Mouse (Mus musculus) CH12.LX (cell line): ENCODE measurements around the gene Dscaml1. TPM values are rescaled to one million over a fixed set of nuclear protein-coding genes. Genes with fewer than 3 reads are reported as not detected.

ENCODE experiments used
- DNase-seq: peaks from one replicate; pipeline ENCODE4 v3.0.0-alpha.2; 2013; ENCODE audit errors: extremely low read depth
- H3K27ac ChIP-seq: 2 replicates; pipeline ENCODE4 v1.5.1; 2012; ENCODE audit warnings: low read depth, mild to moderate bottlenecking, control low read depth, moderate library complexity; ENCODE audit not compliant: insufficient read depth
- H3K27me3 ChIP-seq: replicated peaks from 2 replicates; pipeline ENCODE3; 2012; ENCODE audit warnings: inconsistent platforms
- H3K36me3 ChIP-seq, 2 experiments: replicated peaks in 1 of 2; 2 replicates each; pipeline versions ENCODE3 to v1.6.1; 2012; ENCODE audit warnings: inconsistent platforms in 1 of 2, low read length in 1 of 2, mild to moderate bottlenecking in 1 of 2, mixed read lengths in 1 of 2, moderate library complexity in 1 of 2; ENCODE audit not compliant: control insufficient read depth in 1 of 2, insufficient read depth in 1 of 2
- H3K4me1 ChIP-seq, 2 experiments: 2 replicates each; pipeline ENCODE4 v1.6.1; 2012; ENCODE audit warnings: inconsistent platforms in 1 of 2, moderate library complexity in 1 of 2; ENCODE audit not compliant: insufficient read depth in 2 of 2, control insufficient read depth in 1 of 2
- H3K4me2 ChIP-seq: 2 replicates; pipeline ENCODE4 v1.6.1; 2012; ENCODE audit warnings: low read depth, mild to moderate bottlenecking, control low read depth; ENCODE audit not compliant: poor library complexity, insufficient read depth, severe bottlenecking
- H3K4me3 ChIP-seq, 3 experiments: fragments of 150-350 bp in 1 of 3; sonication (generic) in 1 of 3; replicated peaks in 1 of 3; 2 replicates each; pipeline versions ENCODE3 to v1.5.1; 2011 to 2012; ENCODE audit warnings: low read depth in 2 of 3, low read length in 2 of 3, mild to moderate bottlenecking in 2 of 3, moderate library complexity in 2 of 3, control low read depth in 1 of 3, improper control_type of control experiment in 1 of 3, inconsistent platforms in 1 of 3, mixed read lengths in 1 of 3; ENCODE audit not compliant: poor library complexity in 1 of 3
- H3K79me2 ChIP-seq: replicated peaks from 2 replicates; pipeline ENCODE4 v1.6.1; 2012; ENCODE audit warnings: mild to moderate bottlenecking, moderate library complexity; ENCODE audit not compliant: control insufficient read depth, poor library complexity, insufficient read depth, severe bottlenecking; ENCODE audit errors: extremely low read depth
- H3K9ac ChIP-seq: 2 replicates; pipeline ENCODE4 v1.6.1; 2012; ENCODE audit warnings: low read depth, mild to moderate bottlenecking, control low read depth, moderate library complexity; ENCODE audit not compliant: insufficient read depth
- H3K9me3 ChIP-seq: replicated peaks from 2 replicates; pipeline ENCODE3; 2012; ENCODE audit warnings: low read length, inconsistent platforms, mixed read lengths
- CHD1 ChIP-seq: IDR thresholded peaks from 2 replicates; pipeline ENCODE4 v1.6.1; 2012; ENCODE audit warnings: low read depth, low read length, improper control_type of control experiment, inconsistent platforms
- CTCF ChIP-seq, 2 experiments: IDR thresholded peaks in 1 of 2; conservative IDR thresholded peaks in 1 of 2; 2 replicates each; pipeline ENCODE4 v1.5.1; 2011 to 2012; ENCODE audit warnings: low read depth in 2 of 2, low read length in 2 of 2, improper control_type of control experiment in 1 of 2, inconsistent platforms in 1 of 2, mild to moderate bottlenecking in 1 of 2, moderate library complexity in 1 of 2
- E2F4 ChIP-seq: IDR thresholded peaks from 2 replicates; pipeline ENCODE4 v1.6.1; 2011; ENCODE audit warnings: low read depth, low read length, improper control_type of control experiment; ENCODE audit not compliant: insufficient replicate concordance
- ELF1 ChIP-seq: IDR thresholded peaks from 2 replicates; pipeline ENCODE4 v1.6.1; 2014; ENCODE audit warnings: low read depth, mild to moderate bottlenecking, inconsistent platforms, low read length, improper control_type of control experiment
- ETS1 ChIP-seq: conservative IDR thresholded peaks from 2 replicates; pipeline ENCODE4 v1.6.1; 2012; ENCODE audit warnings: low read depth, mild to moderate bottlenecking, inconsistent platforms, low read length, improper control_type of control experiment, moderate library complexity
- GABPA ChIP-seq: IDR thresholded peaks from 2 replicates; pipeline ENCODE4 v1.6.1; 2012; ENCODE audit warnings: low read depth, low read length, improper control_type of control experiment, inconsistent platforms; ENCODE audit not compliant: insufficient replicate concordance
- HCFC1 ChIP-seq: IDR thresholded peaks from 2 replicates; pipeline ENCODE4 v1.6.1; 2012; ENCODE audit warnings: low read depth, mild to moderate bottlenecking, inconsistent platforms, low read length, improper control_type of control experiment
- IRF4 ChIP-seq: IDR thresholded peaks from 2 replicates; pipeline ENCODE4 v1.6.1; 2014; ENCODE audit warnings: low read depth, mild to moderate bottlenecking, inconsistent platforms, low read length, improper control_type of control experiment
- JUN ChIP-seq: IDR thresholded peaks from 2 replicates; pipeline ENCODE4 v1.6.1; 2011; ENCODE audit warnings: low read depth, mild to moderate bottlenecking, low read length, improper control_type of control experiment, moderate library complexity; ENCODE audit not compliant: insufficient read depth
- JUND ChIP-seq: conservative IDR thresholded peaks from 2 replicates; pipeline ENCODE4 v1.6.1; 2011; ENCODE audit warnings: low read depth, low read length, improper control_type of control experiment
- KAT2A ChIP-seq: IDR thresholded peaks from 2 replicates; pipeline ENCODE4 v1.6.1; 2012; ENCODE audit warnings: low read length, improper control_type of control experiment, inconsistent platforms; ENCODE audit not compliant: insufficient replicate concordance
- MAFK ChIP-seq: IDR thresholded peaks from 2 replicates; pipeline ENCODE4 v1.6.1; 2011; ENCODE audit warnings: low read length, improper control_type of control experiment; ENCODE audit not compliant: insufficient replicate concordance
- MAZ ChIP-seq: IDR thresholded peaks from 2 replicates; pipeline ENCODE4 v1.6.1; 2012; ENCODE audit warnings: low read depth, mild to moderate bottlenecking, inconsistent platforms, low read length, improper control_type of control experiment, moderate library complexity
- NELFE ChIP-seq: IDR thresholded peaks from 2 replicates; pipeline ENCODE4 v1.6.1; 2011; ENCODE audit warnings: low read depth, low read length, improper control_type of control experiment
- PAX5 ChIP-seq: IDR thresholded peaks from 2 replicates; pipeline ENCODE4 v1.6.1; 2012; ENCODE audit warnings: low read length, inconsistent platforms, mixed read lengths
- POLR2A ChIP-seq: IDR thresholded peaks from 2 replicates; pipeline ENCODE4 v1.6.1; 2011; ENCODE audit warnings: low read depth, mild to moderate bottlenecking, improper control_type of control experiment, low read length
- POLR2AphosphoS2 ChIP-seq: IDR thresholded peaks from 2 replicates; pipeline ENCODE4 v1.6.1; 2011; ENCODE audit warnings: low read depth, low read length, improper control_type of control experiment
- RCOR1 ChIP-seq: conservative IDR thresholded peaks from 2 replicates; pipeline ENCODE4 v1.6.1; 2012; ENCODE audit warnings: low read depth, mild to moderate bottlenecking, inconsistent platforms, low read length, improper control_type of control experiment
- SIN3A ChIP-seq: IDR thresholded peaks from 2 replicates; pipeline ENCODE4 v1.6.1; 2012; ENCODE audit warnings: low read length, improper control_type of control experiment, inconsistent platforms
- UBTF ChIP-seq: IDR thresholded peaks from 2 replicates; pipeline ENCODE4 v1.6.1; 2012; ENCODE audit warnings: low read depth, mild to moderate bottlenecking, inconsistent platforms, low read length, improper control_type of control experiment, moderate library complexity
- ZC3H11A ChIP-seq: IDR thresholded peaks from 2 replicates; pipeline ENCODE4 v1.6.1; 2012; ENCODE audit warnings: low read depth, mild to moderate bottlenecking, inconsistent platforms, low read length, improper control_type of control experiment
- ZNF384 ChIP-seq: IDR thresholded peaks from 2 replicates; pipeline ENCODE4 v1.6.1; 2012; ENCODE audit warnings: low read depth, low read length, improper control_type of control experiment, inconsistent platforms
- dilution Hi-C: fragments of 300-500 bp; cut with MboI; formaldehyde crosslinking; loops from 2 replicates; pipeline ENCODE4 v1.14.3; 2020; ENCODE audit warnings: low sequenced_read_pairs; ENCODE audit not compliant: extremely low pct_unique_long_range_greater_than_20kb, extremely low pct_ligation_motif_present
- in situ Hi-C: fragments of 300-500 bp; cut with MboI; formaldehyde crosslinking; loops from 3 replicates; pipeline ENCODE4 v1.14.3; 2019; ENCODE audit warnings: low sequenced_read_pairs, low pct_ligation_motif_present, low pct_unique_long_range_greater_than_20kb, mixed read lengths
- polyA plus RNA-seq: library from polyadenylated mRNA; unstranded; fragments of >175 nt; gene quantifications from 2 replicates; pipeline ENCODE4 v1.2.1, GENCODE M21; 2012; ENCODE audit warnings: low read depth; ENCODE audit not compliant: insufficient read length
- total RNA-seq, 2 experiments: library from RNA; depleted of rRNA; stranded (reverse); fragments of 300-350 nt in 1 of 2; fragments of >200 nt in 1 of 2; gene quantifications; 2 replicates each; pipeline ENCODE4 v1.2.3; 2012 to 2014

The Dscaml1 gene
- total and polyA plus RNA-seq, 3 experiments, result not detected

DNA sequence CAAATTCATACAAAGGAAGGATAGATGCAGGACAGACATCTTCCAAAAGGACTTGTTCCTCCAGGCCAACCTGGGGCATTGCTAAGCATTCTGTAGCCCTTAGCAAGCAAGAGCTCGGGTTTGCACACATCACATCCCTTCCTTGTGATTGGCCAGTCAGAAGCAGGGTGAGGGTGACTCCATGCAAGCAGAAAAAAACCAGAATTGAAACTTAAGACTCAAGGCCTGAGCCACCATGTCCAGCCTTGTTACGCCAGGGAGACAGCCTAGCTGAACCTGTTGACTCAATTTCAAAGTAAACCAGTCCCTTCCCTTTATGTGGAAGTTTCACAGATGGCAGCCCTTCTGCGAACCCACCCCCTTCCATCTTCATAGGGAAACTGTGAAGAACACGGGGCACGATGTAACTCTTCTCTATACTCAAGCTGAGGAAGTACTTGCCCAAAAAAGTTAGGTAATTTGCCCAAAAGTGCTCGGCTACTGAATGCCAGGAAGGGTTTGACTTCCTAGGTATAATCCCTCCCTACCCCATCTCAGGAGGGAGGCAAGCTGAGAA is 218.5 kb downstream of the Dscaml1 start:
- no peaks in the 10 kb centered on the region for H3K36me3 ChIP-seq
- H3K79me2 ChIP-seq, result no peaks in the 10 kb centered on the region
- dilution Hi-C loops (no loop called here), in situ Hi-C loops (no loop called here)
- H3K4me1 ChIP-seq, result no peaks in the 10 kb centered on the region
- no peak for DNase-seq
- H3K27me3 ChIP-seq, result peaks cover 93% of the 10 kb centered on the region
- H3K27ac ChIP-seq, result no peak overlapping the region
- H3K4me2 ChIP-seq, result no peak overlapping the region
- TF ChIP-seq ZNF384 (no peak), JUN (no peak), E2F4 (no peak), RCOR1 (no peak), KAT2A (no peak), POLR2AphosphoS2 (no peak), GABPA (no peak), SIN3A (no peak), ETS1 (no peak), JUND (no peak), UBTF (no peak), PAX5 (no peak), NELFE (no peak), CTCF (conservative IDR thresholded peaks at IDR 0.05 in 1 of 2, IDR thresholded peaks at IDR 0.05 in 1 of 2; ENCODE audit: low read depth in 2 of 2, low read length in 2 of 2) (no peak), ELF1 (no peak)
- TF ChIP-seq, all 38 proteins: peak for 0
- H3K4me3 ChIP-seq, result no peak overlapping the region
- no peak overlapping the region for H3K9ac ChIP-seq
- peaks cover 13% of the 10 kb centered on the region for H3K9me3 ChIP-seq

DNA sequence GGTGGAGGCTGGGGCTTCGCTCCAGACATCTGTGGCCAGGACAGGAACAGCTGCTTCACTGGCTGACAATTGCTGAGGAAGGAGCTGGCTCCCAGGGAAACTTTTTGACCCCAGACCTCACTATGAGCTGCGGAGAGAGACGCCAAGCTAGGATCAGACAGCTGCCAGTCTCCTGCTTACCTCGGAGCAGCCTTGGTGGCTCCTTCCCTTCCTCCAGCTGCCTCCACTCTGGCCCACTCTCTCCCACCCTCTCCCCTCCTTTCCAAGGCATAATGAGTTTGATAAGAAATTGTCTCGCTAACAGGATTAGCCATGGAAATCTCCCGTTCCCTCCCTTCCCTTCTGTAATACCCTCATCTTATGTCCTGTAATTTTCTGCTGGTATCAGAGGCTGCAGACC is 219.1 kb downstream of the Dscaml1 start:
- dilution Hi-C loops (no loop called here), in situ Hi-C loops (no loop called here)
- Histone ChIP-seq H3K36me3 (no peaks in the 10 kb centered on the region), H3K9ac (no peak overlapping the region), H3K27ac (no peak overlapping the region), H3K9me3 (peaks cover 13% of the 10 kb centered on the region), H3K4me3 (no peak overlapping the region), H3K4me2 (no peak overlapping the region), H3K79me2 (no peaks in the 10 kb centered on the region), H3K27me3 (peaks cover 92% of the 10 kb centered on the region), H3K4me1 (no peaks in the 10 kb centered on the region)
- TF ChIP-seq IRF4 (no peak), RCOR1 (no peak), KAT2A (no peak), GABPA (no peak), ZC3H11A (no peak), E2F4 (no peak), POLR2A (no peak), ELF1 (no peak), HCFC1 (no peak), CHD1 (no peak), MAZ (no peak), MAFK (no peak), JUN (no peak)
- DNase-seq, result no peak
